In the genomic region with DNA sequence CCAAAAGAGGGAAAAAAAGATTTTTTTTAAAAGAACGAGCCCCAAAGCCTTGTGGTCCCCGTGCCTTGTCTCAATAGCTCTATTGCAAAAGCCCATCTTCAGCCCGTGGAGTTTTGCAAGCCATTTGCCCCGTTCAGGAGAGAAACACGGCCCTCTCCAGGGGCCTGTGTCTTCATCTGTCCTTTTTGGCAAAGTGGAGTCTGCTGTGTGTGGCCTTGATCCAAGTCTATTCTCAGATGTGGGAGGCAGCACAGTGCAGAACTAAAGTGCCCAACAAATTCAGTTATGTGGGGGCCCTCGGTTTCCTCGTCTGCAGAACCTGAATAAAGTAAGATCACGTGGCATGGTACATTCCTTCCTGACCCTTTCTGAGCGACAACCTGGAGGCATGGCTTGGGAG, we compare ENCODE assay signal across 8 mouse cellular contexts. TPM values are rescaled to one million over a fixed set of nuclear protein-coding genes. Genes with fewer than 3 reads are reported as not detected.
DNase-seq lines count a peak whose midpoint lies in the region; ATAC-seq lines count a peak whose summit lies in the region.

No protein-coding gene starts in this region.

- H3K27ac ChIP-seq in lung, embryonic 15.5 days = peak overlapping the region; percentile 53; the same call in 1 of the 2 replicates
- H3K27ac ChIP-seq in heart, embryonic 16.5 days (ENCODE audit: low read length) = peak overlapping the region; percentile 58

- peaks cover 24% of the 10 kb centered on the region for H3K4me1 ChIP-seq in lung, embryonic 15.5 days
- H3K4me1 ChIP-seq in heart, embryonic 16.5 days (ENCODE audit: control insufficient read depth, insufficient read depth, low read length) = peaks cover 7% of the 10 kb centered on the region

- H3K9ac ChIP-seq in lung, embryonic 15.5 days = no peak overlapping the region
- H3K9ac ChIP-seq in heart, embryonic 16.5 days (ENCODE audit: low read length) = 0 out of 2 replicates have a peak overlapping the region, but pooled peaks have one; percentile 18

- peak; percentile 67 for DNase-seq in adrenal gland, adult 2 months
- DNase-seq in adrenal gland, postnatal 4 days (ENCODE audit: low spot score in 2 of 2) = no peak
- DNase-seq in lung, postnatal 14 days = no peak
- peak; percentile 39 for DNase-seq in right cerebral cortex, postnatal 25 days
- DNase-seq in retina, embryonic 14.5 days (ENCODE audit: low spot score) = no peak
- DNase-seq in urinary bladder, postnatal 4 days (ENCODE audit: low spot score in 2 of 2) = no peak

- no peak for ATAC-seq in lung, embryonic 15.5 days (ENCODE audit: borderline replicate concordance, extremely low read depth, low FRiP score, low TSS enrichment)
- ATAC-seq in heart, embryonic 16.5 days (replicated peaks; ENCODE audit: extremely low read depth, insufficient read depth, low FRiP score) = no peak

- no peaks in the 10 kb centered on the region for H3K27me3 ChIP-seq in lung, embryonic 15.5 days
- H3K27me3 ChIP-seq in heart, embryonic 16.5 days (ENCODE audit: control insufficient read depth, insufficient read depth, low read length) = peaks cover 2% of the 10 kb centered on the region; the same call in 1 of the 2 replicates

- 49% methylated on average over 9 of the region's 9 CpGs for WGBS in lung, embryonic 15.5 days
- WGBS in heart, embryonic 16.5 days = 44% methylated on average over 9 of the region's 9 CpGs

- H3K4me3 ChIP-seq in lung, embryonic 15.5 days = no peak overlapping the region
- no peak overlapping the region for H3K4me3 ChIP-seq in heart, embryonic 16.5 days (ENCODE audit: low read length)

- H3K4me2 ChIP-seq in lung, embryonic 15.5 days = no peak overlapping the region
- H3K4me2 ChIP-seq in heart, embryonic 16.5 days (ENCODE audit: low read depth, low read length) = no peak overlapping the region

- no peaks in the 10 kb centered on the region for H3K9me3 ChIP-seq in lung, embryonic 15.5 days
- no peaks in the 10 kb centered on the region for H3K9me3 ChIP-seq in heart, embryonic 16.5 days (replicated peaks; ENCODE audit: control insufficient read depth, low read length)

- H3K36me3 ChIP-seq in lung, embryonic 15.5 days = no peaks in the 10 kb centered on the region
- H3K36me3 ChIP-seq in heart, embryonic 16.5 days (ENCODE audit: control insufficient read depth, insufficient read depth) = no peaks in the 10 kb centered on the region

RNA-seq across cellular contexts. Expression of gene Tsen2, which starts 21.3 kb away (rescaled TPM):
- 10 to 100 TPM in 1 of 2 experiments, 1 to 10 TPM in 1; 8.0 to 13.8 TPM for total RNA-seq in adrenal gland, adult 2 months (2021)
- polyA plus RNA-seq in adrenal gland, adult 2 months (2012; rRNA removed) = 3.1 and 3.2 TPM in 2 replicates
- 10 to 100 TPM; 18.4 to 20.7 TPM for total RNA-seq in adrenal gland, postnatal 4 days (2021)
- polyA plus RNA-seq in lung, embryonic 15.5 days (2015; fragmentation: Nextera tagmentation; extraction: Ambion mirVana) = 27.9 and 29.1 TPM in 2 replicates
- 17.6 and 19.0 TPM in 2 replicates for polyA plus RNA-seq in heart, embryonic 16.5 days (2015; fragmentation: Nextera tagmentation; extraction: Ambion mirVana)

Comparison
In these comparisons a context has a peak if more than half of its experiments do, and no peak if none do; other contexts are left out.
1. DNase-seq: peak in adrenal gland, adult 2 months (single experiment) and right cerebral cortex, postnatal 25 days (single experiment); none in adrenal gland, postnatal 4 days (0 of 2), lung, postnatal 14 days (single experiment), retina, embryonic 14.5 days (single experiment) and urinary bladder, postnatal 4 days (0 of 2).